Mouse (Mus musculus): ENCODE data around the gene Rhno1. TPM values are rescaled to one million over a fixed set of nuclear protein-coding genes. Genes with fewer than 3 reads are reported as not detected.
A peak's percentile ranks its signal among the peaks of the same experiment; 100 is the strongest.

The Rhno1 gene
- polyA plus RNA-seq, 1 experiment from 2014 or later, result 67.4 TPM

- H3K9me3 ChIP-seq (ENCODE audit: control insufficient read depth, low read length), result no peaks in the 10 kb centered on the region
- H3K27me3 ChIP-seq (replicated peaks; ENCODE audit: control insufficient read depth, insufficient read depth, low read length), result no peaks in the 10 kb centered on the region
- no peak overlapping the region for H3K4me2 ChIP-seq (ENCODE audit: low read length)
- no peaks in the 10 kb centered on the region for H3K36me3 ChIP-seq (ENCODE audit: control insufficient read depth, insufficient read depth, low read length)
- 88% methylated on average over 5 of the region's 5 CpGs for WGBS
- no peak for ATAC-seq
- no peak overlapping the region for H3K27ac ChIP-seq (ENCODE audit: low read depth, low read length)
- H3K9ac ChIP-seq (ENCODE audit: low read depth, low read length), result no peak overlapping the region
- H3K4me1 ChIP-seq (ENCODE audit: control insufficient read depth, insufficient read depth, low read depth, low read length), result peaks cover 2% of the 10 kb centered on the region; the same call in 1 of the 2 replicates
- no peak overlapping the region for H3K4me3 ChIP-seq (ENCODE audit: low read length)
Observed at GRCm38 (mm10) chr6:128370040-128370439, 7.3 kb upstream of the Rhno1 start.

- no peak overlapping the region for H3K9ac ChIP-seq (ENCODE audit: low read depth, low read length)
- H3K9me3 ChIP-seq (ENCODE audit: control insufficient read depth, low read length), result no peaks in the 10 kb centered on the region
- H3K4me3 ChIP-seq (ENCODE audit: low read length), result no peak overlapping the region
- no peak for ATAC-seq
- H3K27me3 ChIP-seq (replicated peaks; ENCODE audit: control insufficient read depth, insufficient read depth, low read length), result no peaks in the 10 kb centered on the region
- peaks cover 9% of the 10 kb centered on the region for H3K4me1 ChIP-seq (ENCODE audit: control insufficient read depth, insufficient read depth, low read depth, low read length)
- no peak overlapping the region for H3K27ac ChIP-seq (ENCODE audit: low read depth, low read length)
- H3K36me3 ChIP-seq (ENCODE audit: control insufficient read depth, insufficient read depth, low read length), result no peaks in the 10 kb centered on the region
- H3K4me2 ChIP-seq (ENCODE audit: low read length), result no peak overlapping the region
- 95% methylated on average over 5 of the region's 5 CpGs for WGBS
Observed at GRCm38 (mm10) chr6:128366466-128366865, 3.8 kb upstream of the Rhno1 start.

GRCm38 (mm10) chr6:128364721-128365120 lies 2.0 kb upstream of the Rhno1 start:
- no peaks in the 10 kb centered on the region for H3K9me3 ChIP-seq (ENCODE audit: control insufficient read depth, low read length)
- H3K27ac ChIP-seq (ENCODE audit: low read depth, low read length), result no peak overlapping the region
- peaks cover 17% of the 10 kb centered on the region for H3K4me1 ChIP-seq (ENCODE audit: control insufficient read depth, insufficient read depth, low read depth, low read length)
- ATAC-seq, result no peak
- H3K4me3 ChIP-seq (ENCODE audit: low read length), result no peak overlapping the region
- no peak overlapping the region for H3K9ac ChIP-seq (ENCODE audit: low read depth, low read length)
- H3K4me2 ChIP-seq (ENCODE audit: low read length), result no peak overlapping the region
- 79% methylated on average over 6 of the region's 6 CpGs for WGBS
- H3K36me3 ChIP-seq (ENCODE audit: control insufficient read depth, insufficient read depth, low read length), result no peaks in the 10 kb centered on the region
- H3K27me3 ChIP-seq (replicated peaks; ENCODE audit: control insufficient read depth, insufficient read depth, low read length), result no peaks in the 10 kb centered on the region

- H3K4me2 ChIP-seq (ENCODE audit: low read length), result peak overlapping the region; percentile 100
- peak overlapping the region; percentile 77 for H3K9ac ChIP-seq (ENCODE audit: low read depth, low read length)
- peak overlapping the region; percentile 83 for H3K4me3 ChIP-seq (ENCODE audit: low read length)
- H3K27ac ChIP-seq (ENCODE audit: low read depth, low read length), result peak overlapping the region; percentile 89
- H3K9me3 ChIP-seq (ENCODE audit: control insufficient read depth, low read length), result no peaks in the 10 kb centered on the region
- 0 out of 2 replicates have a peak, but pooled peaks cover 2% of the 10 kb centered on the region for H3K36me3 ChIP-seq (ENCODE audit: control insufficient read depth, insufficient read depth, low read length)
- H3K27me3 ChIP-seq (replicated peaks; ENCODE audit: control insufficient read depth, insufficient read depth, low read length), result no peaks in the 10 kb centered on the region
- under 1% methylated on average over 41 of the region's 46 CpGs for WGBS
- ATAC-seq, result no peak; the same call in 1 of the 2 replicates
- H3K4me1 ChIP-seq (ENCODE audit: control insufficient read depth, insufficient read depth, low read depth, low read length), result peaks cover 17% of the 10 kb centered on the region
Observed at GRCm38 (mm10) chr6:128363007-128363825, 505 bp upstream of the Rhno1 start.

GRCm38 (mm10) chr6:128361901-128362300 lies 810 bp downstream of the Rhno1 start:
- peak overlapping the region; percentile 83 for H3K4me3 ChIP-seq (ENCODE audit: low read length)
- peak overlapping the region; percentile 77 for H3K9ac ChIP-seq (ENCODE audit: low read depth, low read length)
- no peaks in the 10 kb centered on the region for H3K27me3 ChIP-seq (replicated peaks; ENCODE audit: control insufficient read depth, insufficient read depth, low read length)
- no peak for ATAC-seq
- H3K4me2 ChIP-seq (ENCODE audit: low read length), result peak overlapping the region; percentile 100
- no peaks in the 10 kb centered on the region for H3K9me3 ChIP-seq (ENCODE audit: control insufficient read depth, low read length)
- peaks cover 17% of the 10 kb centered on the region for H3K4me1 ChIP-seq (ENCODE audit: control insufficient read depth, insufficient read depth, low read depth, low read length)
- 9% methylated on average over 9 of the region's 9 CpGs for WGBS
- H3K36me3 ChIP-seq (ENCODE audit: control insufficient read depth, insufficient read depth, low read length), result peaks cover 12% of the 10 kb centered on the region
- peak overlapping the region; percentile 89 for H3K27ac ChIP-seq (ENCODE audit: low read depth, low read length)

GRCm38 (mm10) chr6:128358999-128359398 lies 3.7 kb downstream of the Rhno1 start:
- ATAC-seq, result no peak
- H3K27me3 ChIP-seq (replicated peaks; ENCODE audit: control insufficient read depth, insufficient read depth, low read length), result no peaks in the 10 kb centered on the region
- no peak overlapping the region for H3K9ac ChIP-seq (ENCODE audit: low read depth, low read length)
- H3K4me2 ChIP-seq (ENCODE audit: low read length), result no peak overlapping the region
- H3K9me3 ChIP-seq (ENCODE audit: control insufficient read depth, low read length), result no peaks in the 10 kb centered on the region
- WGBS, result 4% methylated on average over 2 of the region's 2 CpGs
- H3K36me3 ChIP-seq (ENCODE audit: control insufficient read depth, insufficient read depth, low read length), result peaks cover 12% of the 10 kb centered on the region
- no peak overlapping the region for H3K27ac ChIP-seq (ENCODE audit: low read depth, low read length)
- H3K4me1 ChIP-seq (ENCODE audit: control insufficient read depth, insufficient read depth, low read depth, low read length), result peaks cover 31% of the 10 kb centered on the region
- H3K4me3 ChIP-seq (ENCODE audit: low read length), result no peak overlapping the region

GRCm38 (mm10) chr6:128355726-128356416 lies 6.8 kb downstream of the Rhno1 start, which contains the start of gene Tulp3:
Gene Tulp3, minus strand, starts transcription at chr6:128355851.
- peak within 1 kb of the TSS; percentile 92 for H3K9ac ChIP-seq (ENCODE audit: low read depth, low read length)
- ATAC-seq, result peak; percentile 99
- no peaks in the 10 kb centered on the region for H3K9me3 ChIP-seq (ENCODE audit: control insufficient read depth, low read length)
- H3K4me3 ChIP-seq (ENCODE audit: low read length), result peak within 1 kb of the TSS; percentile 87
- peaks cover 20% of the 10 kb centered on the region for H3K4me1 ChIP-seq (ENCODE audit: control insufficient read depth, insufficient read depth, low read depth, low read length)
- H3K27ac ChIP-seq (ENCODE audit: low read depth, low read length), result peak within 1 kb of the TSS; percentile 94
- H3K4me2 ChIP-seq (ENCODE audit: low read length), result peak within 1 kb of the TSS; percentile 84
- 0% methylated on average over 37 of the region's 42 CpGs for WGBS
- H3K36me3 ChIP-seq (ENCODE audit: control insufficient read depth, insufficient read depth, low read length), result peaks cover 12% of the 10 kb centered on the region
- no peaks in the 10 kb centered on the region for H3K27me3 ChIP-seq (replicated peaks; ENCODE audit: control insufficient read depth, insufficient read depth, low read length)

- Histone ChIP-seq H3K27ac (ENCODE audit: low read depth, low read length) (peak overlapping the region; percentile 94), H3K36me3 (ENCODE audit: control insufficient read depth, insufficient read depth, low read length) (peaks cover 12% of the 10 kb centered on the region), H3K27me3 (replicated peaks; ENCODE audit: control insufficient read depth, insufficient read depth, low read length) (no peaks in the 10 kb centered on the region), H3K9me3 (ENCODE audit: control insufficient read depth, low read length) (no peaks in the 10 kb centered on the region), H3K4me2 (ENCODE audit: low read length) (peak overlapping the region; percentile 84), H3K4me1 (ENCODE audit: control insufficient read depth, insufficient read depth, low read depth, low read length) (peaks cover 18% of the 10 kb centered on the region), H3K4me3 (ENCODE audit: low read length) (peak overlapping the region; percentile 87), H3K9ac (ENCODE audit: low read depth, low read length) (peak overlapping the region; percentile 92)
- peak; percentile 75 for ATAC-seq
- WGBS, result 0% methylated on average over 28 of the region's 28 CpGs
Observed at GRCm38 (mm10) chr6:128355201-128355681, 7.5 kb downstream of the Rhno1 start.

GRCm38 (mm10) chr6:128354140-128354539 lies 8.6 kb downstream of the Rhno1 start:
- H3K9me3 ChIP-seq (ENCODE audit: control insufficient read depth, low read length), result no peaks in the 10 kb centered on the region
- H3K27ac ChIP-seq (ENCODE audit: low read depth, low read length), result no peak overlapping the region
- H3K36me3 ChIP-seq (ENCODE audit: control insufficient read depth, insufficient read depth, low read length), result peaks cover 12% of the 10 kb centered on the region
- no peak overlapping the region; the same call in 1 of the 2 replicates for H3K4me3 ChIP-seq (ENCODE audit: low read length)
- no peak overlapping the region for H3K9ac ChIP-seq (ENCODE audit: low read depth, low read length)
- ATAC-seq, result no peak
- peak overlapping the region; percentile 84 for H3K4me2 ChIP-seq (ENCODE audit: low read length)
- WGBS, result 42% methylated on average over 3 of the region's 3 CpGs
- H3K4me1 ChIP-seq (ENCODE audit: control insufficient read depth, insufficient read depth, low read depth, low read length), result peaks cover 18% of the 10 kb centered on the region
- H3K27me3 ChIP-seq (replicated peaks; ENCODE audit: control insufficient read depth, insufficient read depth, low read length), result no peaks in the 10 kb centered on the region

All from hindbrain, embryonic 16.5 days (tissue).